Mouse (Mus musculus) left cerebral cortex, postnatal 4 days (tissue): Measurements from ENCODE around the gene Maml2. TPM values are rescaled to one million over a fixed set of nuclear protein-coding genes. Genes with fewer than 3 reads are reported as not detected.

ENCODE experiments used
- DNase-seq: peaks from one replicate; pipeline ENCODE4 v3.0.0-alpha.2; 2022
- intact Hi-C: fragments of 180-260 bp; cut with DNase I; formaldehyde crosslinking; loops from one replicate; pipeline ENCODE4 v1.15.1; 2025
- total RNA-seq, 2 experiments: library from RNA; stranded (reverse); gene quantifications; 2 replicates each; pipeline ENCODE4 v1.2.3; 2021

Maml2 gene
- total RNA-seq, 2 experiments from 2014 or later, result 11.5 TPM

DNA sequence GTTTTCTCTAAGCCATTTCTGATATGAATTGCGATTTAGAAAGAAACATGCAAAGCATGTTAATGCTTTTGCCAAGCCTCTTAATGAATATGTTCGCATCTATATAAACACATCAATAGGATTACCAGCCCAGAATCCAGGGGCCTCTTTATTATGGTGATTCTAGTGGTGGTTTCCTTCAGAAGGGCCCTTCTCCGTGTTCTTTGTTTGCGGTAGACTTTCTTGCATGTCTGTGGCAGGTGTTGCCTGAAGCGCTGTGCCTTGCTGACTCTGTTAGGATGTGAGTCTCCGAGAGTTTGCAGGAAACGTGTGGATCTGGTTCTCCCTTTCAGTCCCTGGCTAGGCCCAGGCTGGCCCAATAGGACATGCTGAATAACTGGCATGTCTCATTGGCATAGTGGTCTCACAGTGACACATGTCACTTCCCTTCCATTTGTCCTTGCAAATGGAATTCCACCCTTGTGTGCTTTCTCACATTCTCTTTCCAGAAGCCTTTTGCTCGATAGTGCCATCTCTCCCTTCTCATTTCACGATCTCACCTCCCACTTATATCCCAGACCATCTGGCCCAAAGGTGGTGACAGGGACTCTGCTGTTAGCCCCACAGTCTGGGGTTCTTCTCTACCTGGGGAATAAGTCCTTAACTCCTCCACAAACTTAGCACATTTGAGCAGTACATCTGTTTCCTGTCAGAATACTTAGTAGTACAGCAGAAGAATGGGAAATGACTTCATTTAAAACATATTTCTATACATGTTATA is 224.5 kb downstream of the Maml2 start:
- DNase-seq, result no peak
- intact Hi-C loops, result no loop called here

DNA sequence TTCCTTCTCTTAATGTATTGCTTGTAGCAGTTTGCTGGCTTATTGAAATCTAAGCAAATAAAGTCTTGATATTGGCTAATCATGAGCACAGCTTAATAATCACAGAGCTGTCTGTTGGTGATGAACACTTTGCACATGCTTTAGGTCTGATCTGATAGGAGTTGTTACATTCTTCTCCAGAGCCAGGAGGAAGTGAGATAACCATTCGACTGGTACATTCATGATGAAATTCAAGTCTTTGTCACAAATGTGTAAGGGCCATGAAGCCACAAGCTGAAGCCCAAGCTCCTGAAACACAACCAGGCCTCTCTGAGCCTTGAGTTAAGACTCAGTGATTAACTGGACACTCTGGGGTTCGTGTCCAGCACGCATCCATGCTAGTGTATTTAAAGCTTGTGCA is 225.3 kb downstream of the Maml2 start:
- no peak for DNase-seq
- intact Hi-C loops, result no loop called here

DNA sequence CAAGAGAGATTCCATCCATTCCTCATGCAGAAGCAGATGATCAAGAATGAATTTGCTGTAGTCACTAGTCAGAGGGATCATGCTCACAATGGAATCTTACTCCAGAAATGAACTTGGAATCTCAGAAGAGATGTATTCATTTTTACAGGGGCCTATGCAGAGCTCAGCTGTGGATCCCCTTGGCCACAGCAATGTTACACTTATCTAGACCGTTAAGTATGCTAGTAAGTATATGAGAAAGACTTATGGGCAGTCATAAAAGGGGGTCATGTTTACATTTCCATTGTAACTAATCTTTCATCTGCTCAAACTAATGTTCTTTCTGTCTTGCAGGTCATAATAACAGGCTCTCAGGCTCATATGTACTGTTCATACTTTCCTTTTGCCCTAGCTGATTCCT is 227.3 kb downstream of the Maml2 start:
- intact Hi-C loops, result no loop called here
- no peak for DNase-seq

DNA sequence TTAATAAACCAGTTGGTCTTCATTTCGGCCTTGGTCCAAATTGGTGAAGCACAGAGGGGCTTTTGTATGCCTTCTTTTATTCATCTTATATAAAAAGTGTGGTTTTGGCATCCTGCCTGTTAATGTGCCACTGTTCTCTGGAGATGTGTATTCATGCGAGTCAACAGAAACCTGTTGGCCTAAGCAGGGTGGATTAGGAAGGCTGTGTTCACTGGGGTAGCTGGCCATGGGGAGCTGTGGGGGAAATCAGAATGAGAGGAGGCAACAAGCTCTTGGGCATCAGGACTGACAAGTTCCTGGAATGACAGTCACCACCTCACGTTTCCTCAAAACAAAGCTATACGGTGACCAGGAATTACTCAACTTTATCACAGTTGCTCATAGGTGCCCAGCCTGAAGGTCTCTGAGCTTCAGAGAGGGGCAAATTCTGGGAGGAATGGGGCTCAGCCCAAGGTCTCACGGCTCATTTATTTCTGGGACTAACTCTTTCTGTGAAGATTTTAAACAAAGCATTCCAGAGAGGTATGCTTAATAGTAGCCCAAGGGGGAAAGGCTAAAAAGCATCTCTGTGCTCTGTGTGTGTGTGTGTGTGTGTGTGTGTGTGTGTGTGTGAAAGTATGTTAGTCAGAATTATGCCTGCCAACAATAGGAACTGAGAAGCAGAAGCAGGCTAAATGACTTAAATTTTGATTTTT is 228.0 kb downstream of the Maml2 start:
- intact Hi-C loops, result no loop called here
- no peak for DNase-seq

DNA sequence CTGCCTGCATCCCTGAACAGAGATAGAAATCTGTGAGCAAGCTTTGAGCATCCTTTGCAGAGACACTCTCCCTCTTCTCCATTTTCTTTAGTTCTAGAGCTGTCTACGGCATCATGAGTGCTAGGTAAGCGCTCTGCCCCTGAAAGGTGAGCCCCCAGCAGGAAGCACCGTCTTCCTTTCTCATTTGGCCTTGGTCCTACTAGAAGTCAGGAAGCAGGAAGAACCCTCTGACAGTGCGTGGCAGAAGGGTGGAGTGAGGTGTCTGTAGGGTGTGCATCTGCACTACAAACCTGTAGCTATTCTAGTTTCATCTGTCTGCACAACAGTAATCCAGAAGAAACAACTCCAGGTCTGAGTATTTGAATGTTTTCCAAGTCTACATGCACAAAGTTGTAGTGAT is 232.8 kb downstream of the Maml2 start:
- intact Hi-C loops, result no loop called here

DNA sequence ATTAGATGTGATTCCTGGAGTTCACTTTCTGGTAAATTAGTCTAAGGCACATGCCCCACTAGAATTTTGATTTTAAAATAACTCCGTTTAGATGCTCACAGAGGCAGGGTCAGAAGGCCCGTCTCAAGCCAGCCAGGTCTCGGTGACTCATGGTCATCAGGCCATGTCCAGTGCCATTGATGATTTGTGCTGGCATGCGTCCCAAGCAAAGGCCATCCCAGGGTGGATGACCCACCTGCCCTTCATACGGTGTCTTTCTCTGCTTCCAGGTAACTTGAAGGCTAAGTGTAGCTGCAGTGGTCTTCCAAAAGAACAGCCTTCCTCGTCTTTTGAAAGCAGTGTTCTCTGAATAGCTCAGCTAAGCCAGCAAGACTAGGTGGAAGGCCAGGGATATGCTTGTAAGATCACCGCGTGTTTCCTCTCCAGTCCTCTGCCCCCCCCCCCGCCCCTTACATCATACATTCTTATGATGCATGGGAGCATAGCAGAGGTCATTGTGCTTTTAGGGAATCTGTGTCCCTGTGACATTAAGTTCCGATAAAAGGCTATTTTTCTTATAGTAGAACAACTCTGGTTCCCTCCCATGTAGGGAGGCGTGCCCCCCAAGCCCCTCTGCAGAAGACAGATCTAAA is 235.4 kb downstream of the Maml2 start:
- intact Hi-C loops, result no loop called here
- DNase-seq, result no peak

More for the DNA sequence above, 232.8 kb downstream of the Maml2 start:
- no peak for DNase-seq

DNA sequence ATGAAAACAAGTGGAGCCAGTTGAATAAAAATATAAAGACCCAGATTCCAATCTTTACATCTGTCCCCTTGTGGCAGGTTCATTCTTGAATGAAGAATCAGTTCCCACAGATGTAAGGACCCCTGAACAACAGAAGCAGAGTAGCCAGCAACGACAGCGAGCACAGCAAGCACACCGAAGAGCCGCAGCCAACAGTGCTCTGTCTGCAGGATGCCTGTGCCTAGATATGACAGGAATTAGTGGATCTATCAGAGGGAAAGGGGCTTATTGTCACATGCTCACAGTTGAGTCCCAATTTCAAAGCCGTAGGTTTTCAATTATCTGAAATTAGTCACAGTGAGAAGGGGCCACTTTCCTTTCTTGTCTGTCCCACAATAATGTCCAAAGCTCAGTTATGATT is 238.0 kb downstream of the Maml2 start:
- intact Hi-C loops, result no loop called here
- no peak for DNase-seq

DNA sequence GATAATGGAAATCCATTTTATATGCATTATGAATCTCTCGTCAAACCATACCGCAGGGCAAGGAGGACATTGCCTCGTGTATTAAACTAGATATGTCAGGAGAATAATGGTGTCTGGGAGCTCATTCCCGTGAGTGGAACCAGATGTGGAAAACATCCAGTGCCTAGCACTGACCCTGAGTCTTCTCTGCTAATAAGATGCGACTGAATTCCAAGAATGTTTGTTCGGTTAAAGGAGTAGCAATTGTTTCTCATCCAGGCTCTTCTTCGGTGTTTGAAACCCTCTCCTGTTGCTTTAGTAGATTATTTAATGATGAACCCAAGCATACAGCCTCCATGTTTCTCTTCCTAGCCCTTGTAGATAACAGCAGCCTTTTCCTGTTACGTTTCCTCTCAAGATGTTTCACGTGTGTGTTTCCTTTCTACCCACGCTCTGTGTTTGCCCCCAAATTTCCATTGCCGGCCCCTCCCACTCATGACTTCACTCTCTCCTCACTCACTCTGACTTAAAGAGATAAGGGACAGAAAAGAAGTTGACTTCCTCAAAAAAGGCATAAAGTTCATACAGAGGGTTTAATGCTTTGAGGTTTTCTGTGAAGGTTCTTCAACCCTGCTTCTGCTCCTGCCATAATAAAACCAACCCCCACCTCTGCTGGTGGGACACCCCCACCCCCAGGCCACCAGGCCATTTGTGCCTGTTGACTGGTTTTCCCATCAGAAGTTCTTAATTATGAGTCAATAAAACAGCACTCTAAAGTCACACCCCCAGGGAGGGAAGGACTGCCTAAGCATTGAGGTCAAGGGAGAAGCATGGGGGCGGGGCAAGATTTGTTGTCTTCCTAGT is 238.9 kb downstream of the Maml2 start:
- intact Hi-C loops, result no loop called here
- no peak for DNase-seq

DNA sequence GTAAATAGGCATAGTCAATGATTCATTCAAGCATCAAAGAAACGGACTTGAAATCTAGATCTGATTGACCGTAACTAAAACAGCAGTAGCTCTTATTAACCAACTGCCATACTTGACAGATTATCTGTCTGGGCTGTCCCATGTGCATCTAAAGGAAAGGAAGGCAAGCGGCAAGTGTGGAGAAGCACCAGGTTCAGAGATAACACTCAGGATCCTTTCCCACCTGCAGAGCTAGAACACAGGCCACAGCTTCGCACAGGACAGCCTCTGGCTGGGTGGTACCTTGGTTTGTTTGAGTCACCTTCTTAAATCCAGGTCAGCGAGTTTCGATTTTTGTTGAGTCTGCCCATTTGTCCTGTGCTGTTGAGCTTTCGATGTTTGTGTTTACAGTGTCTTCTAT is 240.4 kb downstream of the Maml2 start:
- no peak for DNase-seq
- intact Hi-C loops, result no loop called here

DNA sequence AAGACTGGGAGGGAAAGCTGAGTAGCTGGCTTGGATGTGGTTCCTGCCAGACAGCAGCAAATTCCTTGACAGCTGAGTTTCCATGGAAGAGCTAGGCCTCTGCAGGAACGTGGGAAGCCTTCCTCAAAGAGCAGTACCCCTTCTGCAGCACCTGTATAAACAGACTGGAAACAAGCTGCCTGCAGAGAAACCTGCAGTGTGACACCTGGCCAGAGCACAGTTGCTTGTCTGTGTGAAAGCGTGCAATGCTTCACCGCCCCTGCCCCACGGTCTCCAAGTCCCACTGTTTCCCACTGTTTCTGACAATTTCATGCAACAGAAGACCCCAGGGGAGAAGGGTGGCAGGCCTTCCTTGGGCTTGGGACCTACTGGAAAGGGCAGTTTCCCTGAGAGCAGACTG is 241.8 kb downstream of the Maml2 start:
- no peak for DNase-seq
- intact Hi-C loops, result no loop called here

DNA sequence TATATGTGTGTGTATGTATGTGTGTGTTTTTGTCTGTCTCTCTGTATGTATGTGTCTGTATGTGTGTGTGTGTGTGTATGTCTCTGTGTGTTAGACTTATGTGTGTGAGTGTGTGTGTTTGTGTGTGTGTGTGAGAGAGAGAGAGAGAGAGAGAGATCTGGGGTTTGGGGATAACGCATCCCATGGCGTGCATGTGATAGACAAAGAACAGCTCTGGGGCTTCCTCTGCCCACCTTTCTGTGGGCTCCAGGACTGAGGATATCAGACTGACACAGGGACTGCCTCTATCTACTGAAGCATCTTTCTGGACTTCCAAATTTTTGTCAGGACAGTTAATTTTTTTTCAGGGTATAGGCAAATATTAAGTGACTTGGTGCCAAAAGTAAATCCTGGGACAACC is 242.5 kb downstream of the Maml2 start:
- no peak for DNase-seq
- intact Hi-C loops, result no loop called here

DNA sequence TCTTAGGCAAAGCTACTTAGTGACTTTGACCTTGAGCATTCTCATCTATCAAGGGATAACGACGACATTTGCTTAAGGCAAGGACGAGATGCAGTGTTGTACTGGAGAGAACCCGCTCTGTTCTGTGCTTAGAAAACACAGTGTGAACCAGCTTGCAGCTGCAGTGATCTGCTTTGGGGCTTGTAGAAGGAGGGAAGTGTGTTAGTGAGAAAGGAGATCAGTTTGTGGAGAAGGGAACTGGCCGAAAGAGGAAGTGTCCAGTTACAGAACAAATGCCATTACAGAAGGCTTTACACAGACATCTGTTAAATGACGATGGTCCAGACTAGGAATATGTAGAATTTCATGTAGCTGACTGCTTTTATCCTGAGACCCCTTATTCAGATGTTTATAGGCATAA is 243.0 kb downstream of the Maml2 start:
- no peak for DNase-seq
- intact Hi-C loops, result no loop called here

DNA sequence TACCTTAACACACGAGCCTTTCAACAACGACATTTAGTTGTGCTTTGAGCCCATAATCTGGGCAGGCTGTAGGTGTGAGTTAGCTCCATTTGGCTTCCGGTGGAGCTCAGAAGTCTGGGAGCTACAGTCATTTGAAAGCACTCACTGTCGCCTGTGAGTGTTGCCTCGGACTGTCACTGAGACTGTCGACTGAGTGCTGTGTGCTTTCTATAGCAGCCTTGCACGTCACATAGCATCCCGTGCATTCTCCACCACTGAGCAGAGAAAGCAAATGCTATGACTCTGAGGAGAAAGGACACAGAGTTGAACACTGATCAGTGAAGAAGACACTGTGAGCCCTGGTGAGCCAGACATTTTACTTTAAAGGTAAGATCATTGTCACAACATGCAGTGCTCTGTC is 245.4 kb downstream of the Maml2 start:
- intact Hi-C loops, result no loop called here
- no peak for DNase-seq

DNA sequence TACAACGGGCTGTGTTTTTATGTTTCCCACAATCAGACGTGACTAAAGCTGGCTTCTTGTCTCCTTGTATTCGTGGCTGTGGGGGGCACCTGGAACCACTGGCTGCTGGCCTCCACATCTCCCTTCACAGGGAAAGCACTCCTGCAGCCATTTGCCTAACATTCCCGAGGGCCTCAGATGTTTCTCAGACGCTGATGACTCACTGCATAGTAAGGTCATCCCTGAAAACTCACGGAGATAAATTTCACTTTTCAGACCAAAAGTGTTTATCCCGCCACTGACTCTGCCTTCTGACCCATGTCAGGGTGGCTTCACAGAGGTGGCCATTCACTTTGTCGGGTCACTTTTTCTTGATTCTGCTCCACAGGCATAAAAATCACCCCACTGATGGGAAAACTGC is 246.4 kb downstream of the Maml2 start:
- no peak for DNase-seq
- intact Hi-C loops, result no loop called here

DNA sequence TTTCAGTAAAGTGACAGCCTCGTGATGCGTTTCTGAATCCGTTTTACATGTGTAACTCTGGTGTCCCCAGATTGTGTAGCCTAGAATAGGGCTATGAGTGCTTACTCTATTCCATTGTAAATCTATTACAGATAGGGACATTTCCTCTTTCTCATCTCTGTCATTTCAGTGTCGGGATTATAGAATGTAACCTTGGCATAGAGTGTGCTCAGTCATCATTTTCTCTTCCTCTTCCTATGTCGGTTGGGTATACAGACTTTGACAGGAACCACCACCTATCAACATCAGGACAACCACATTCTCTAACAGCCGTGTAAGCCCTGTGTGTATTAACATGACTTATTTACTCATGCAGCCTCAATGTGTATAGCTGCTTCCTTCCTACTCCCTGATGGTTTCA is 248.0 kb downstream of the Maml2 start:
- intact Hi-C loops, result no loop called here
- no peak for DNase-seq

DNA sequence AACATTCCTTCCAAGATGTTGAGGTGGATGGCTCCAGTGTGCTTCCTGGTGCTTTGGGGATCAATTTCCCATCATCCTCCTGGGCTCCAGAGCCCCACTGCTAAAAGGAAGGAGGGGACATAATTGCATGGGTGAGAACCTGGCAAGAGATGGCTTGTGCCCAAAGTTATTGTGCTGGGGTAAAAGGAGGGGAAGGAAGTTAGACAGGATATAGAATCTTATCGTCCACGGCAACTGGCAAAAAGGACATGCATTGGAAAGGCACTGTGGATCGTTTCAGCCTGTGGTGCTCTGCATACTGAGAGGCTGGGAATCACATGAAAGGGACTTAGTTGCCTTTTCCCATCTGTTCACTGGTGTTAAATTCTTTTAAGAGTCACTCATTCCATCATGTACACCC is 252.2 kb downstream of the Maml2 start:
- no peak for DNase-seq
- intact Hi-C loops, result no loop called here

DNA sequence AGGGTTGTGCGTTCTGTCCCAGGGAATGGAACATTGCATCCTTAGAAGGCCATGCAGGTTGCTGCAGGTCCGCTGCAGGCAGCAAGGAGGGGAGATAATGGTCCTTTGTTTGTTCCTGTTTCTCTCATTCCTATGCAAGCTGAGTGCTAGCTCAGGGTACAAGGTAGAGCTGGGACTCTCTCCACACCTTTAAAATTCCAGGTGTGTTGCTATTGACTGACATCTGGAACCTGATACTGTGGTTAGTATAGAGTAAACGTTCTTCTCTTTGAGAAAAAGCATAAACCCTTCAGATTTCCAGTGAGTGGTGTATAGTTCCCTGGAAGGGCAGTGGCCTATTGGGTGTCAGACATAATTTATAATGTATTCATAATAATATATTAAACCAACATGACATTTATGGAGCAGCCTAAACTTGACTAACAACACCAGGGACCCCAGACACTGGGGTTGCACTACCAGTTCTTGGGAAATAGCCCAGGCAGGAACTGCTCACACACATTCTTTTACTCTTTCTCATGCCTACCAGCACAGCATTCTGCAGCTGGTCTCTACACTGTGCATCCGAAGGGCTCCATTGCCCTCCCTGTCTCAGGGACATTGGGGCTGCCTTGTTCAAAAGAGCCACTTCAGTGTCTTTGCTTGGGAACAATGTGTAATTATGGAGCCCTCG is 254.8 kb downstream of the Maml2 start:
- intact Hi-C loops, result no loop called here
- no peak for DNase-seq

DNA sequence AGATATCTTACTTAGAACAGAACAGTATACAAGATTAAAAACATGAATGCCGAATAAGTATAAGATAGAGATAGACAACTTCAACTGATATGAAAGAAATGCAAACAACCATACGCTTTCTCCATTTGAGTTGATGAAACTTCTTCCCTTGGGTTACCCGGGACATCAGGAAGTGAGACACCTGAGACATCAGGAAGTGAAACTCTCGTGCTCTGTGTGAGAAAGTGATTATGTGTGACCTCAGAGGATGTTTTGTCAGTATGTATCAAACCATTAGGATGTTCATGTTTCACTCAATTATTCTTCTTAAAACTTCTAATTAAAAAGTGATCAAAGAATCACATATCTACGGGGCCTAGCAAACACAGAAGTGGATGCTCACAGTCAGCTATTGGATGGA is 257.0 kb downstream of the Maml2 start:
- intact Hi-C loops, result no loop called here
- DNase-seq, result no peak

DNA sequence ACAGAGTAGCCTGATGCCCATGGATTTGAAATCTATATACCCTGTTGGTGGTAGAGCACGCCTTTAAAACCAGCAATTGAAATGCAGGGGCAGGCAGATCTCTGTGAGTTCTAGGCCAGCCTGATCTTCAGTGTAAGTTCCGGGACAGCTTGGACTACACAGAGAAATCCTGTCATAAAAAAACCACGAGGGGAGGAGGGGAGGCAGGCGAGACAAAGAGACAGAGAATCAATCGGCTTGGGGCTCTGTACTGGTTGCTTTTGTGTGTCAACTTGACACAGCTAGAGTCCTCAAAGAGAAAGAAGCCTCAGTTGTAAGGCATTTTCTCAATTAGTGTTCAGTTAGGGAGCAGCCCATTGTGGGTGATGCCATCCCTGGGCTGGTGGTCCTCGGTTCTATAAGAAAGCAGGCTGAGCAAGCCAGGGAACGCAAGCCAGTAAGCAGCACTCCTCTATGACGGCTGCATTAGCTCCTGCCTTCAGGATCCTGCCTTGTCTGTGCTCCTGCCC is 258.3 kb downstream of the Maml2 start:
- DNase-seq, result no peak
- intact Hi-C loops, result loop anchor here (2.0 kb wide), 1 partner anchor 25 kb away; no protein-coding TSS in a partner anchor

DNA sequence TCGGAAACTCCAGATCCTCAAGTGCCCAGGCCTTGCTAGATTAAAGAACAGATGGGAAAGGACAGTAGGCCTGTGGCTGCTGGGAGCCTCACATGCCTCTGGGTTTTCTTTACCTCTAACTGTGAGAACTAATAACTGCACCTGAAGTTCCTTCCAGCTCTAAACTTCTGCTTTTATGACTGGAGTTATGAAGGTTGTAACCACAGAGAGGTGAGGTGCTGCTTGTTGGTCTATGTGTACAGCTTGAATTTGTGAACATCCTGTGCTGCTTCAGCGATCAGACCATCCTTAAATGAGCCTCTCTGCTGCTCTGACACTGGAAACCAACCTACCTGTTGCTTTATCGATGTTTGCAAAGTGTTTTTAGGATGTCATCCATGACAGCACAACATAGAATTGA is 258.9 kb downstream of the Maml2 start:
- intact Hi-C loops, result loop anchor here (2.0 kb wide), 1 partner anchor 24 kb away; no protein-coding TSS in a partner anchor
- DNase-seq, result no peak
